Mouse (Mus musculus) bone marrow, adult 2 months (tissue): ENCODE data around the gene Gdpd1.

Experiments used
- CTCF ChIP-seq: fragments of 200-500 bp; IDR thresholded peaks from 2 replicates; pipeline ENCODE4 v1.5.1; 2011; ENCODE audit warnings: low read length, control low read depth; ENCODE audit not compliant: control insufficient read depth, insufficient read depth
- POLR2A ChIP-seq: fragments of 200-500 bp; IDR thresholded peaks from 2 replicates; pipeline ENCODE4 v1.6.1; 2011; ENCODE audit warnings: low read depth, mild to moderate bottlenecking, control low read depth, low read length, borderline replicate concordance; ENCODE audit not compliant: control insufficient read depth

- TF ChIP-seq POLR2A = no peak
- no peak for TF ChIP-seq CTCF
These were observed 48.5 kb downstream of the Gdpd1 start for GRCm38 (mm10) chr11:87025351-87025750.
